Mouse (Mus musculus) cerebellum, adult 2 months (tissue): ENCODE results near the gene Frmd4a.

ENCODE experiments used
- CTCF ChIP-seq: fragments of 200-500 bp; IDR thresholded peaks from 2 replicates; pipeline ENCODE4 v1.5.1; 2011; ENCODE audit warnings: low read depth, mild to moderate bottlenecking, control low read depth, low read length, moderate library complexity, borderline replicate concordance; ENCODE audit not compliant: insufficient read depth
- POLR2A ChIP-seq: fragments of 200-500 bp; IDR thresholded peaks from 2 replicates; pipeline ENCODE4 v1.6.1; 2011; ENCODE audit warnings: low read length, control low read depth, borderline replicate concordance; ENCODE audit not compliant: insufficient read depth

DNA sequence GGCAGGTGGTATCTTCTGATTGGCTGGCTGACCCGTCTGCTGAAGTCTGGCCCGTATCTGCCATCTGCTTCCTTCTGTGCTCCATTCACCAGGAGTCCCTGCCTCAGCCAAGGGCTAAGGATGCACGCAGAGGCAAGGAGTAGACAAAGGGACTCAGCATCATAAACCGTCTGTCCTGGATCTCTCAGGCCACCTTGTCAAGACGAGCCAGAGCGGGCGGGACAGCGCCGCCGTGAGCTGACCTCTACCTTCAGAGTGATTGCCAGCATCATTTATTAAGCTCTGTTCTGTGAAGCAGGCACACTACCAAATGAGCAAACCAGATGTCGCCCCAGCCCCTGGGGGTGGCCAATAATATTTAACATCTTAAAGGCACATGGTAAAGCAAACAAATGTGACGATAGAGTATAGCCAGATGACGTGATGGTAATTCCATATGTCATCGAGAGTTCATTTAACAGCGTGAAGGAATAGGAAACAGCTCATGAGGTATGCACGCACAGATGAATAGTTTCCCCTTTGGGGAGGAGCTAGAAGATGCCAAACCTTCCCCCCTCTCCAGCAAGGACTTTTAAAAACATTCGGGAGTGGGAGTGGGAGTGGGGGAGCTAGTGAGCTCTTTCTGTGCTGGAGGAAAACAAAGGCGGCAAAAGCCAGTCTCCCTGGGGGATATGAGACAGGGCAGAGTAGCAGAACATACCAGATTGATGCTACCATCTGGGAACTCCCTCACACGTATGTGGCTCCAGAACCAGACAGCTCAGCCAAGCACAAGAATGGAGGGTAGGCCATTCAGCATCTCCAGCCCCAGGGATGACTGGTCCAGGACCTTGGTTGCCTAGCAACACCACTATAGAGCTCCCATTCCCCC is 419.1 kb downstream of the Frmd4a start:
- TF ChIP-seq POLR2A (no peak), CTCF (0 out of 2 replicates have a peak, but pooled peaks have one; percentile 1)
